Mouse (Mus musculus): ENCODE data around the gene Fbxo36.

- TF ChIP-seq GATA1 (IDR thresholded peaks at IDR 0.05; ENCODE audit: borderline replicate concordance, low read length) (no peak), FLI1 (IDR thresholded peaks at IDR 0.05; ENCODE audit: low read length) (no peak)
These were observed 37.9 kb downstream of the Fbxo36 start for GRCm38 (mm10) chr1:84877590-84877989.
